ENCODE assay signal across 8 mouse cellular contexts in genomic region chr5:113815638-113816152, GRCm38 (mm10). TPM values are rescaled to one million over a fixed set of nuclear protein-coding genes. Genes with fewer than 3 reads are reported as not detected.
DNase-seq lines count a peak whose midpoint lies in the region; ATAC-seq and TF ChIP-seq lines count a peak whose summit lies in the region.

No protein-coding gene starts in this region.

- H3K4me2 ChIP-seq in kidney, embryonic 15.5 days, result peak overlapping the region; percentile 36
- H3K4me2 ChIP-seq in liver, embryonic 16.5 days (ENCODE audit: low read depth, low read length), result no peak overlapping the region

- intact Hi-C loops in gastrocnemius, postnatal 36 days (cut with DNase I), result loop anchor here (1.0 to 10.0 kb wide), 2 partner anchors 40 to 451 kb away; no protein-coding TSS in a partner anchor

- H3K9me3 ChIP-seq in kidney, embryonic 15.5 days (replicated peaks), result peaks cover 3% of the 10 kb centered on the region; the same call in 1 of the 2 replicates
- H3K9me3 ChIP-seq in liver, embryonic 16.5 days (replicated peaks; ENCODE audit: control insufficient read depth, low read length), result peaks cover 3% of the 10 kb centered on the region

- no peak overlapping the region for H3K27ac ChIP-seq in kidney, embryonic 15.5 days
- no peak overlapping the region for H3K27ac ChIP-seq in liver, embryonic 16.5 days (ENCODE audit: low read length)
- no peak overlapping the region for H3K27ac ChIP-seq in olfactory bulb, adult 2 months (ENCODE audit: insufficient read depth, low read depth, low read length)

- peaks cover 15% of the 10 kb centered on the region for H3K27me3 ChIP-seq in kidney, embryonic 15.5 days
- H3K27me3 ChIP-seq in liver, embryonic 16.5 days (ENCODE audit: control insufficient read depth, insufficient read depth, low read depth, low read length), result peaks cover 4% of the 10 kb centered on the region; the same call in 1 of the 2 replicates

- peak; percentile 92 for TF ChIP-seq CTCF in olfactory bulb, adult 2 months (IDR thresholded peaks at IDR 0.05; ENCODE audit: insufficient read depth, low read depth, low read length)

- ATAC-seq in kidney, embryonic 15.5 days (replicated peaks; ENCODE audit: low FRiP score), result no peak
- ATAC-seq in liver, embryonic 16.5 days (ENCODE audit: low read depth), result peak; percentile 47; the same call in 1 of the 2 replicates

- H3K4me1 ChIP-seq in kidney, embryonic 15.5 days, result peaks cover 22% of the 10 kb centered on the region
- peaks cover 3% of the 10 kb centered on the region for H3K4me1 ChIP-seq in liver, embryonic 16.5 days (ENCODE audit: control insufficient read depth, low read depth, low read length)
- peaks cover 12% of the 10 kb centered on the region for H3K4me1 ChIP-seq in olfactory bulb, adult 2 months (ENCODE audit: control insufficient read depth, insufficient read depth, low read length)

- TF ChIP-seq POLR2A in olfactory bulb, adult 2 months (IDR thresholded peaks at IDR 0.05; ENCODE audit: insufficient read depth, low read depth, low read length), result no peak

- H3K9ac ChIP-seq in kidney, embryonic 15.5 days, result no peak overlapping the region
- no peak overlapping the region for H3K9ac ChIP-seq in liver, embryonic 16.5 days (ENCODE audit: low read depth, low read length)

- H3K4me3 ChIP-seq in kidney, embryonic 15.5 days (replicated peaks), result no peak overlapping the region
- H3K4me3 ChIP-seq in liver, embryonic 16.5 days (ENCODE audit: low read depth, low read length), result no peak overlapping the region
- H3K4me3 ChIP-seq in olfactory bulb, adult 2 months (ENCODE audit: insufficient read depth, low read depth, low read length), result no peak overlapping the region

- 10% methylated on average over 15 of the region's 15 CpGs for WGBS in kidney, embryonic 15.5 days
- 10% methylated on average over 15 of the region's 15 CpGs for WGBS in liver, embryonic 16.5 days (ENCODE audit: insufficient replicate concordance)
- WGBS in olfactory bulb, adult 2 months, result 13% methylated on average over 15 of the region's 15 CpGs

- DNase-seq in B cell, adult 2 months, result peak; percentile 89 to 90
- peak; percentile 71 for DNase-seq in T-cell, adult 2 months (ENCODE audit: low spot score)
- DNase-seq in cerebellum, postnatal 25 days, result peak; percentile 77 to 89
- peak; percentile 55 to 74 for DNase-seq in gastrocnemius, postnatal 36 days
- DNase-seq in thymus, postnatal 14 days, result peak; percentile 84

- no peaks in the 10 kb centered on the region for H3K36me3 ChIP-seq in kidney, embryonic 15.5 days
- no peaks in the 10 kb centered on the region for H3K36me3 ChIP-seq in liver, embryonic 16.5 days (ENCODE audit: control insufficient read depth, insufficient read depth)

RNA-seq across cellular contexts. Expression of gene Tmem119, which starts 15.4 kb away (rescaled TPM):
- total RNA-seq in gastrocnemius, postnatal 36 days (2021), result 1 to 10 TPM; 2.2 to 2.7 TPM
- polyA plus RNA-seq in kidney, embryonic 15.5 days (2015; fragmentation: Nextera tagmentation; extraction: Ambion mirVana), result 50.4 and 52.1 TPM in 2 replicates
- 3.6 and 4.5 TPM in 2 replicates for polyA plus RNA-seq in liver, embryonic 16.5 days (2015; fragmentation: Nextera tagmentation; extraction: Ambion mirVana)
- polyA plus RNA-seq in olfactory bulb, adult 2 months (2012; ENCODE audit: insufficient read depth, insufficient read length, low replicate concordance, missing spikeins), result not detected in 2 replicates

RNA-seq across cellular contexts. Expression of gene Selplg, which starts 16.7 kb away (rescaled TPM):
- 1 to 10 TPM; 1.0 to 1.2 TPM for total RNA-seq in gastrocnemius, postnatal 36 days (2021)
- 1.5 and 2.2 TPM in 2 replicates for polyA plus RNA-seq in kidney, embryonic 15.5 days (2015; fragmentation: Nextera tagmentation; extraction: Ambion mirVana)
- 14.1 and 15.4 TPM in 2 replicates for polyA plus RNA-seq in liver, embryonic 16.5 days (2015; fragmentation: Nextera tagmentation; extraction: Ambion mirVana)
- polyA plus RNA-seq in olfactory bulb, adult 2 months (2012; ENCODE audit: insufficient read depth, insufficient read length, low replicate concordance, missing spikeins), result 486 TPM in 1 of 2 replicates, not detected in the other

RNA-seq across cellular contexts. Expression of gene Iscu, which starts 43.1 kb away (rescaled TPM):
- total RNA-seq in gastrocnemius, postnatal 36 days (2021), result 100 to 1,000 TPM; 137 to 139 TPM
- polyA plus RNA-seq in kidney, embryonic 15.5 days (2015; fragmentation: Nextera tagmentation; extraction: Ambion mirVana), result 104 and 112 TPM in 2 replicates
- polyA plus RNA-seq in liver, embryonic 16.5 days (2015; fragmentation: Nextera tagmentation; extraction: Ambion mirVana), result 82.4 and 83.7 TPM in 2 replicates
- polyA plus RNA-seq in olfactory bulb, adult 2 months (2012; ENCODE audit: insufficient read depth, insufficient read length, low replicate concordance, missing spikeins), result not detected in 2 replicates

RNA-seq across cellular contexts. Expression of gene Sart3, which starts 43.4 kb away (rescaled TPM):
- total RNA-seq in gastrocnemius, postnatal 36 days (2021), result 1 to 10 TPM; 7.3 to 8.0 TPM
- polyA plus RNA-seq in kidney, embryonic 15.5 days (2015; fragmentation: Nextera tagmentation; extraction: Ambion mirVana), result 57.6 and 59.2 TPM in 2 replicates
- 13.9 and 15.7 TPM in 2 replicates for polyA plus RNA-seq in liver, embryonic 16.5 days (2015; fragmentation: Nextera tagmentation; extraction: Ambion mirVana)
- polyA plus RNA-seq in olfactory bulb, adult 2 months (2012; ENCODE audit: insufficient read depth, insufficient read length, low replicate concordance, missing spikeins), result not detected in 2 replicates
